Mouse (Mus musculus) left cerebral cortex, postnatal 25 days (tissue): ENCODE data around the gene Tex37. TPM values are rescaled to one million over a fixed set of nuclear protein-coding genes. Genes with fewer than 3 reads are reported as not detected.

ENCODE experiments used
- DNase-seq, 2 experiments: peaks; one replicate each; pipeline ENCODE4 v3.0.0; 2022; ENCODE audit warnings: low spot score in 2 of 2, mixed read lengths in 1 of 2
- intact Hi-C: fragments of 180-260 bp; cut with DNase I; formaldehyde crosslinking; loops from one replicate; pipeline ENCODE4 v1.15.1; 2025
- total RNA-seq, 2 experiments: library from RNA; stranded (reverse); gene quantifications; 2 replicates each; pipeline ENCODE4 v1.2.3; 2021

Tex37 gene
- not detected for total RNA-seq

DNA sequence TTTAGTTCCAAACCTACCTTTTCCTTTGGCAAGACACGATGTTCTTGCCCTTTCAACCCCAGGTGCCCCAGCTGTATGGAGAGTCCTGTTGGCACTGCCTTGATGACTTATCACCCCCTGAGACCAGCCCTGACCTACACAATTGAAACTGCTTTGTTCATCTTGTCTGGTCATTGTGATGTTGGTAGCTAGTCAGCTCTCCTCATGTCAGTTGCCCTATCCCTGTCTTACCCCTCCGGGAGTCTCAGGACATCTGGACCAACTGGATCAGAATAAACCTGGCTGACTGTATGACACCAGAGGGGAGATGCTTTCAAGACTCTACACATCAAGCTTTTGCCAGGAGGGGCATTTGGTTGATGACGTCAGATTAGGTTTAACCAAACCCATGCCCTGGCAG lies at the start of gene Tex37:
Gene Tex37 (minus strand): TSS at position 101 of the 400 bp plus-strand sequence.
- DNase-seq: no peak
- intact Hi-C loops: no loop called here

DNA sequence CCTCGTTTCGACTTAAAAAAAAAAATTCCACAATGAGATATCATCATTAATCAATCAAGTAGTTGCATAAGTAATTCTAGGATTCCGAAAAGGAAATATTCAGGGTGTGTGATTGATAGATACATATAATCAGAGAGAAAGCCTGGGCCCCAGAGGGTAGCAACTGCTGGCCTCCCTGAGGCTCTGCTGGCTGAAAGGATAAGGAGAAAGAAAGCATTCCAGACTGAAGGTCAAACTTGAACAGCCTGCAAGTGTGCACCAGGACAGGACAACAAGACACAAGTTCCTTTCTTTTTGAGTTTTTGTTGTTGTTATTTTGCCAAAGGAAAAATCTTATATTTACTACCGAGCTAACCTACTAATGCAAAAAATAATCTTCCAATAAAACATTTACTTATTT lies 49.6 kb upstream of the Tex37 start:
- no peak for DNase-seq
- intact Hi-C loops: no loop called here

GRCm38 (mm10) chr6:70967422-70967821 lies 48.7 kb upstream of the Tex37 start:
- DNase-seq: no peak
- intact Hi-C loops: no loop called here

DNA sequence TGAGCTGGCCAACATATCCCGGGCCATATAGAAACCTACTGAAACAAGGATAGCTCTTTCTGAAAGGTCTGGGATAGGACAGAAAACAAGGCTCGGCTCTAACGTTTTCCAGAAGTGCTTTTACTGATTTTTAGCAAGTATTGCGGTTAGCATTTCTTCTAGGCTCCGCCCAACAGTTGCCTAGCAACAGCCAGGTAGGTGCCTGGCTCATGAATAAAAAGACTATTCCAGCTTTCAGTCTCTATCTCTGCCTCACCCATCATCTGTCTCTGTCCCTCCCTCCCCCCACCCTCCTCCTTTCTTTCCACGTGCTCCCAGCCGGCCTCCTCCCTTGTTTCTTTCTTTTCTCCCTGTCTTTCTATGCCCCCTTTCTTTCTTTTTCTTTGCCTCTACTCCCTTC lies 47.0 kb upstream of the Tex37 start:
- intact Hi-C loops: no loop called here

DNA sequence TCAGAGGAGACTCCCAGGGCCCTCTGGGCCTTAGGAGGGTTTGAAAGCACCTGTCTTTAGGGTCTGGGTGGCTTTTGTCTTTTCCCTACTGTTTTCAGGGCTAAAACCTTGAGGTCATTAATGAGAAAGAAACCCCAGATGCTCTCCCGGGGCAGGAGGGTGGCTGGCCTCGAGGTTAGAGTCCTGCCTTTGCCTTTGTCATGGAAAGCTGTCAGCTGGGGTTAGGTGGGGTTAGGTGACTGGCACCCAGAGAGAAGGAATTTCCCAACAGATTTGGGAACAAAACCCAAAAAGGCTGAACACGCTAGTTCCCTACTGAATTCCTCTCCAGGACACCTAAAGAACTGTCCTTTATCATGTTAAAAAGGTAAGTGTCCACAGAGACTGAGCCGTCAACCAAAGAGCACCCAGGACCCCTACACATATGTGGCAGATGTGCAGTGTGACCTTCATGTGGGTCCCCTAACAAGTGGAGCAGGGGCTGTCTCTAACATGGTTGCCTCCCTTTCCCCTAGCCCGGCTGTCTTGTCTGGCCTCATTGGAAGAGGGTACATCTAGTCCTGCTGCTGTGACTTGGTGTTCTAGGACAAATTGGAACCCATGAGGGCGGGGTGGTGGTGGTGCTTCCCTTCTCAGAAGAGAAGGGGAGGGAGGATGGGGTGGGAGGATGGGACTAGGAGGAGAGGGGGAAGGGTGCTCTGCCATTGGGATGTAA lies 45.5 kb upstream of the Tex37 start:
- no peak for DNase-seq
- intact Hi-C loops: no loop called here

More for the DNA sequence above, 47.0 kb upstream of the Tex37 start:
- no peak for DNase-seq

DNA sequence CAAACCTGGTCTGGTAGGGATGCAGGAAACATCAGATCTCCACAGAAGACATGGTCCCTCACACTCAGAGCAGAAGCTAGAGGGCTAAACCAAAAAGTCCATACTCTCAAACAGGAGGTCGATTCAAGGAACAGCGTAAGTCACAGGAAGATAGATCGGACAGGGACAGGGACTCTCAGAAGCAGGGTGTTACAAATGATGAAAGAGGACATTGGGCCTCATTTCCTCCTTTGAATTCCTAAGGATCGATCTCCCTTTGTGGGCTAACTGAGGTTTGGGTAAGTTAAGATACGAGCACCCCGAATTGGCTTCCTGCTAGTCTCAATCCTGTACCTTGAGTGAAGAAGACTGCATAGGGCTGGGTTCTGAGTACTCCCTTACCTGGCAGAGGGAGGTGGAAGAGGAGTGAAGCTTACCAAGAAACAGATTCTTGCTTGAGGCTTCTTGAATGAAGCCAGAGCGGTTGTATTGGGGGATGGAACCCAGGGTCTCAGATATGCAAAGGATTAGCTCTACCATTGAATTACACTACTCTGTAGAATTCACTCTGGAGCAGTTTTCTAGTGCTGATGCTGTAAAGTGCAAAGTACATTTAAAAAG lies 38.7 kb upstream of the Tex37 start:
- no peak for DNase-seq
- intact Hi-C loops: no loop called here

- DNase-seq: no peak
- intact Hi-C loops: no loop called here
Measured at GRCm38 (mm10) chr6:70956936-70957335, 38.2 kb upstream of the Tex37 start.

- intact Hi-C loops: no loop called here
- no peak for DNase-seq
Measured at GRCm38 (mm10) chr6:70956285-70956912, 37.7 kb upstream of the Tex37 start, which contains the start of gene Foxi3. Gene Foxi3, plus strand, starts transcription at chr6:70956531.

GRCm38 (mm10) chr6:70955841-70956240 lies 37.1 kb upstream of the Tex37 start:
- DNase-seq: peak in 1 of 2 experiments; percentile 3
- intact Hi-C loops: loop anchor here (2.0 kb wide), 1 partner anchor 171 kb away; no protein-coding TSS in a partner anchor

GRCm38 (mm10) chr6:70955291-70955800 lies 36.6 kb upstream of the Tex37 start:
- intact Hi-C loops: loop anchor here (2.0 kb wide), 1 partner anchor 171 kb away; no protein-coding TSS in a partner anchor
- peak in 1 of 2 experiments; percentile 9 for DNase-seq

- intact Hi-C loops: loop anchor here (2.0 kb wide), 1 partner anchor 173 kb away; no protein-coding TSS in a partner anchor
- peak in 1 of 2 experiments; percentile 33 for DNase-seq
Measured at GRCm38 (mm10) chr6:70954040-70954439, 35.3 kb upstream of the Tex37 start.

DNA sequence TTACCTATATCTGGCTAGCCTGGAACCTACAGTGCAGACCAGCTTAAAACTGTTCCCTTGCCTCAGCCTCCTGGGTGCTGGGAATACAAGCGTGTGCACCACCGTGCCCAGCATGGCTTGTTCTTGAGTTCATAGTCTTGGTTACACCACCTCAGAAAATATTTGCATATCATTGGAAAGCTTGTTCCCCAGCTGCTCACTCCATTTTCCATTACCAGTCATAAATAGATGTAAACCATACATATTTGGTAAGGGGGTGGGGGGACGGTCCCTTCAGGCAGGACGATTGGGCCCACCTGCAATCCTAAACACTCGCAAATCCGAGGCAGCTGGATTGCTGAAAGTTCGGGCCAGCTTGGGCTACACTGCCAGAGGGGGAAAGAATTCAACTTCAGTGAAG lies 34.5 kb upstream of the Tex37 start:
- intact Hi-C loops: no loop called here

GRCm38 (mm10) chr6:70931801-70932200 lies 13.1 kb upstream of the Tex37 start:
- DNase-seq: no peak
- intact Hi-C loops: no loop called here

More for the DNA sequence above, 34.5 kb upstream of the Tex37 start:
- no peak for DNase-seq

DNA sequence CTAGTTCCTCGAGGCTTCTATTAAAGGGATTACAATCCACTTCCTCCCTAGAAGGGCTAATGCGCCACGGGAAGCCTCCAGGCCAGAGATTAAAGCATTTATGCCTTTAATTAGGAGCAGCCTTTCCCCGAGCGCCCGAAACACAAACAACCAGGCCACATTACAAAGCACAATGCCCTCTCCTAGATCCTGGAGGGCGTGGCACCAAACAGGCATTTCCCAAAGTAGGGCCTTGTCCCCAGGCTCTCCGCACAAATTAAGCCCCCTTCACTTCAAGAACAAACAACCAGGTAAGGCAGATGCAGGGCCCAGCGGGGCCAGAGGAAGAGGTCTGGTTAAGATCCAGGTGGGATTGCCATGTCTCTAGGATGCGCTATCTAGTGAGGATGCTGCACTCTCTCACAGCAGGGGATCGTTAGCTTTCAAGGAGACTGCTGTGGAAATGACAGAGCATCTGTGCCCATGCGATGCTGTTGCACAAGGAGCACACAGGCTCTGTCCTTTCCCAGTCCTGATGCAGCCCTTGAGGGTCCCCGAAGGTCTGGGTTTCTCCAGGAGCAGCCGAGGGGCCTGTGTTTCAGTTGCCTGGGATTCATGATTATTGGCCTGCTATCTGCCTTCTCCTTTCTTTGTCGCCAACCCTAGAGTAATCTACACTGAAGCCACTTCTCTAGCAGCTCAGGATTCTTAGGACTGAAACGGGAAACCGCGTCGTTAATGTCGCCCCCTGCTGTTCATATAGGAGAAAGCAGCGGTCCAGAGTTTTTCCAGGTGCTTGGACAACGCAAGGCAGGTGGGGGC lies 2.7 kb upstream of the Tex37 start:
- intact Hi-C loops: loop anchor here (2.0 kb wide), 1 partner anchor 117 kb away; no protein-coding TSS in a partner anchor
- peak; percentile 55 to 64 for DNase-seq

- no peak for DNase-seq
- intact Hi-C loops: no loop called here
Measured at GRCm38 (mm10) chr6:70912396-70912765, 6.3 kb downstream of the Tex37 start.

DNA sequence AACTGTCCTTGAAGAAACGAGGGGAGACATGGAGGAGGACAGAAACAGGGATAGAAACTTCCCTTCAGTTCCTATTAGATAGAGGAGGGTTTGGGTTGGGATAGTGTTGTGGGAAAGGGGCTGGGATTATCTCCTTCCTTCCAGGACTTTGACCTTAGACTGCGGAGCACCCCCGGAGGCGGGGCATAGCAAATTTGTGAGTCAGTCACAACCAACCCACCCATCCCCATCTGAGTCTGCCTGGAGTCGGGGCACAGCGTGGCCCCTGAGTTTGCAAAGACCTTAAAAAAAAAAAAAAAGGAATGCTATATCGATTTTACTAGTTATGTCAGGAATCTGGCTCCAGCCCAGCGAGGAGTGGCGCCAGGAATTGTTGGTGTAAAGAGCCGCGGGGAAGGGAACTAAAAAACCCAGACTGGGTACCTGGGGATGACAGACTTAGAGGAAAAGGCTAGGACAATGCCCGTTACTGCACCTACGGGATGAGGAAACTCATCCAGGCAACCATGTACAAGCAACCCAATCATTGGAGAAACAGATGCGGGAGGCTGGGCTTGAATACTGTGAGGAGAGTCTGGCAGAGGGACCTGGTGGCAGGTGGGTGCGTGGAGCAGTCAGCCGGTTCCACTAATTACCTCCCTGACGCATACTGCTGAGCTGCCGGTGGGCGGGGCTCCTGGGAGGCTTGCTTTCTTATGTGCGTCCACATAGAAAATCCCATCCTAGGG lies 6.9 kb downstream of the Tex37 start:
- peak; percentile 45 to 65 for DNase-seq
- intact Hi-C loops: no loop called here

DNA sequence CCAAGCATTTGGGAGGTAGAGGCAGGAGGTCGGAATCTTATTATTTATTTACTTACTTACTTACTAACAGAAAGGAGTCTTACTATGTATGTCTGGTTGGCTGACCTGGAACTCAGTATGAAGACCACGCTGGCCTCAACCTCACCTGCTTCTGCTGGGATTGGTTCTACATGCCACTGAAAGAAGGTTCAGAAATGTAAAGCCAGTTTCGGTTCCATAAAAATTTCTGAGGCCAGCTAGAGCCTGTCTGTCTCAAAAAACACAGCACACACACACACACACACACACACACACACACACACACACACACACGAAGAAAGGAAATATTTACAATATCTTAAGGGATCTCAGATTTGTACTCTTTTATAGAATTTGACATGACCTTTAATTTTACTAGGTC lies 8.4 kb downstream of the Tex37 start:
- intact Hi-C loops: no loop called here
- DNase-seq: no peak

GRCm38 (mm10) chr6:70909572-70909971 lies 9.2 kb downstream of the Tex37 start:
- DNase-seq: no peak
- intact Hi-C loops: no loop called here

- intact Hi-C loops: no loop called here
- no peak for DNase-seq
Measured at GRCm38 (mm10) chr6:70903689-70904088, 15.0 kb downstream of the Tex37 start.
